ENCODE assay signal across 8 mouse cellular contexts in genomic region chr1:169530876-169531701, GRCm38 (mm10). TPM values are rescaled to one million over a fixed set of nuclear protein-coding genes. Genes with fewer than 3 reads are reported as not detected.
DNase-seq lines count a peak whose midpoint lies in the region; ATAC-seq and TF ChIP-seq lines count a peak whose summit lies in the region.

Nuf2 (minus strand) TSS chr1:169531464.

- intact Hi-C loops in heart, postnatal 36 days (cut with DNase I), result loop anchor here (5.0 kb wide), 3 partner anchors 126 to 1336 kb away; partner anchors contain the start of genes Atf6 and Rgs5

- TF ChIP-seq CTCF in G1E (IDR thresholded peaks at IDR 0.05; ENCODE audit: low read depth, low read length), result no peak
- no peak; the same call in 1 of the 2 replicates for TF ChIP-seq CTCF in layer of hippocampus, adult 2 months (conservative IDR thresholded peaks at IDR 0.05)
- TF ChIP-seq CTCF in lung, embryonic 14.5 days (IDR thresholded peaks at IDR 0.05; ENCODE audit: low read depth), result no peak
- no peak for TF ChIP-seq CTCF in olfactory bulb, adult 2 months (IDR thresholded peaks at IDR 0.05; ENCODE audit: insufficient read depth, low read depth, low read length)
- peak; percentile 41; the same call in 1 of the 2 replicates for TF ChIP-seq CTCF in thymus, adult 2 months (IDR thresholded peaks at IDR 0.05; ENCODE audit: borderline replicate concordance, control insufficient read depth, extremely low read depth, insufficient read depth, low read length, poor library complexity)

- H3K36me3 ChIP-seq in G1E (replicated peaks), result peaks cover 28% of the 10 kb centered on the region
- no peaks in the 10 kb centered on the region for H3K36me3 ChIP-seq in forebrain, embryonic 16.5 days (ENCODE audit: control insufficient read depth, insufficient read depth)
- H3K36me3 ChIP-seq in lung, embryonic 14.5 days (ENCODE audit: insufficient read depth), result peaks cover 18% of the 10 kb centered on the region; the same call in 1 of the 2 replicates
- H3K36me3 ChIP-seq in thymus, adult 2 months (ENCODE audit: control insufficient read depth, insufficient read depth, low read length), result no peaks in the 10 kb centered on the region

- peak within 1 kb of the TSS; percentile 88 for H3K27ac ChIP-seq in forebrain, embryonic 16.5 days (ENCODE audit: low read length)
- peak within 1 kb of the TSS; percentile 96 for H3K27ac ChIP-seq in layer of hippocampus, adult 2 months
- peak within 1 kb of the TSS; percentile 69; the same call in 1 of the 2 replicates for H3K27ac ChIP-seq in lung, embryonic 14.5 days (ENCODE audit: low read depth)
- H3K27ac ChIP-seq in olfactory bulb, adult 2 months (ENCODE audit: insufficient read depth, low read depth, low read length), result peak within 1 kb of the TSS; percentile 71
- peak within 1 kb of the TSS; percentile 62 for H3K27ac ChIP-seq in thymus, adult 2 months (ENCODE audit: control insufficient read depth, insufficient read depth, low read length)

- WGBS in forebrain, embryonic 16.5 days, result under 1% methylated on average over 39 of the region's 39 CpGs
- under 1% methylated on average over 39 of the region's 39 CpGs for WGBS in lung, embryonic 14.5 days
- WGBS in olfactory bulb, adult 2 months, result under 1% methylated on average over 39 of the region's 39 CpGs
- WGBS in thymus, adult 2 months, result under 1% methylated on average over 39 of the region's 39 CpGs

- TF ChIP-seq POLR2A in olfactory bulb, adult 2 months (IDR thresholded peaks at IDR 0.05; ENCODE audit: insufficient read depth, low read depth, low read length), result peak; percentile 45; the same call in 1 of the 2 replicates
- TF ChIP-seq POLR2A in thymus, adult 2 months (IDR thresholded peaks at IDR 0.05; ENCODE audit: control insufficient read depth, extremely low read depth, insufficient read depth, low read length, poor library complexity), result peak; percentile 58; the same call in 1 of the 2 replicates

- DNase-seq in G1E (ENCODE audit: low spot score), result peak; percentile 72
- DNase-seq in cerebellum, adult 18-20 months, result peak; percentile 97 to 99
- DNase-seq in heart, postnatal 36 days, result peak; percentile 99
- peak; percentile 98 to 100 for DNase-seq in layer of hippocampus, adult 2 months (ENCODE audit: low spot score in 2 of 2)
- peak; percentile 100 for DNase-seq in lung, embryonic 14.5 days
- DNase-seq in thymus, adult 2 months, result peak; percentile 98

- no peaks in the 10 kb centered on the region for H3K27me3 ChIP-seq in G1E (ENCODE audit: insufficient read depth, low read length)
- H3K27me3 ChIP-seq in forebrain, embryonic 16.5 days (replicated peaks; ENCODE audit: control insufficient read depth, insufficient read depth, low read length), result no peaks in the 10 kb centered on the region
- H3K27me3 ChIP-seq in lung, embryonic 14.5 days (ENCODE audit: insufficient read depth, low read length), result no peaks in the 10 kb centered on the region
- H3K27me3 ChIP-seq in thymus, adult 2 months (ENCODE audit: control insufficient read depth, insufficient read depth, low read length), result no peaks in the 10 kb centered on the region

- H3K9me3 ChIP-seq in G1E (replicated peaks), result no peaks in the 10 kb centered on the region
- no peaks in the 10 kb centered on the region for H3K9me3 ChIP-seq in forebrain, embryonic 16.5 days (ENCODE audit: control insufficient read depth, low read length)
- H3K9me3 ChIP-seq in lung, embryonic 14.5 days (ENCODE audit: low read depth, low read length), result no peaks in the 10 kb centered on the region

- peak within 1 kb of the TSS; percentile 92 for H3K4me2 ChIP-seq in forebrain, embryonic 16.5 days (ENCODE audit: low read length)
- peak within 1 kb of the TSS; percentile 74 for H3K4me2 ChIP-seq in lung, embryonic 14.5 days

- H3K4me3 ChIP-seq in G1E (ENCODE audit: low read depth, low read length), result peak within 1 kb of the TSS; percentile 75
- peak within 1 kb of the TSS; percentile 57 for H3K4me3 ChIP-seq in forebrain, embryonic 16.5 days (replicated peaks; ENCODE audit: low read length)
- H3K4me3 ChIP-seq in layer of hippocampus, adult 2 months, result peak within 1 kb of the TSS; percentile 77
- peak within 1 kb of the TSS; percentile 58 for H3K4me3 ChIP-seq in lung, embryonic 14.5 days (ENCODE audit: low read depth, low read length)
- peak within 1 kb of the TSS; percentile 49 for H3K4me3 ChIP-seq in olfactory bulb, adult 2 months (ENCODE audit: insufficient read depth, low read depth, low read length)
- peak within 1 kb of the TSS; percentile 73 for H3K4me3 ChIP-seq in thymus, adult 2 months (ENCODE audit: control insufficient read depth, insufficient read depth, low read length)

- peak within 1 kb of the TSS; percentile 52 for H3K9ac ChIP-seq in forebrain, embryonic 16.5 days (replicated peaks; ENCODE audit: low read depth, low read length)
- peak within 1 kb of the TSS; percentile 55 for H3K9ac ChIP-seq in lung, embryonic 14.5 days

- ATAC-seq in G1E (ENCODE audit: extremely low read depth, insufficient number of reproducible peaks, low FRiP score, poor library complexity, severe bottlenecking), result peak; percentile 96
- peak; percentile 97 for ATAC-seq in forebrain, embryonic 16.5 days
- ATAC-seq in lung, embryonic 14.5 days (ENCODE audit: insufficient read depth), result peak; percentile 97

- H3K4me1 ChIP-seq in G1E (ENCODE audit: insufficient read depth, low read depth, low read length), result peaks cover 13% of the 10 kb centered on the region
- H3K4me1 ChIP-seq in forebrain, embryonic 16.5 days (replicated peaks; ENCODE audit: control insufficient read depth, insufficient read depth, low read length), result peaks cover 8% of the 10 kb centered on the region; the same call in 1 of the 2 replicates
- peaks cover 4% of the 10 kb centered on the region; the same call in 1 of the 2 replicates for H3K4me1 ChIP-seq in lung, embryonic 14.5 days (ENCODE audit: insufficient read depth)
- no peaks in the 10 kb centered on the region for H3K4me1 ChIP-seq in olfactory bulb, adult 2 months (ENCODE audit: control insufficient read depth, insufficient read depth, low read length)
- H3K4me1 ChIP-seq in thymus, adult 2 months (replicated peaks; ENCODE audit: control insufficient read depth, insufficient read depth, low read length), result peaks cover 3% of the 10 kb centered on the region

RNA-seq across cellular contexts. Expression of gene Nuf2, which starts in this region (rescaled TPM):
- total RNA-seq in G1E (2014; fragmentation: Nextera tagmentation), result 83.0 and 103 TPM in 2 replicates
- 142 and 176 TPM in 2 replicates for total RNA-seq in G1E (2017)
- 2.9 and 3.9 TPM in 2 replicates for polyA plus RNA-seq in G1E (2012)
- 25.1 and 31.2 TPM in 2 replicates for polyA plus RNA-seq in forebrain, embryonic 16.5 days (2015; fragmentation: Nextera tagmentation; extraction: Ambion mirVana)
- under 1 TPM; 0.78 to 0.87 TPM for total RNA-seq in heart, postnatal 36 days (2021)
- total RNA-seq in layer of hippocampus, adult 2 months (2021), result 1 to 10 TPM; 3.2 to 4.1 TPM
- polyA plus RNA-seq in lung, embryonic 14.5 days (2014; fragmentation: Nextera tagmentation; extraction: Ambion mirVana), result 77.4 and 78.9 TPM in 2 replicates
- polyA plus RNA-seq in olfactory bulb, adult 2 months (2012; ENCODE audit: insufficient read depth, insufficient read length, low replicate concordance, missing spikeins), result not detected in 2 replicates
- 7.2 and 8.9 TPM in 2 replicates for polyA plus RNA-seq in thymus, adult 2 months (2012; rRNA removed)

Comparison
In these comparisons a context has a peak if more than half of its experiments do, and no peak if none do; other contexts are left out.
1. Peak in every context shown above with its lines: DNase-seq, ATAC-seq, H3K4me3 ChIP-seq and H3K27ac ChIP-seq.
2. RNA of gene Nuf2 (total RNA-seq): 83.0 to 176 TPM in G1E; 3.2 to 4.1 TPM in layer of hippocampus, adult 2 months and 0.78 to 0.87 TPM in heart, postnatal 36 days; every median in the first group is over 10 times any median in the second.
3. Peak in DNase-seq in heart, postnatal 36 days; RNA of the gene not detected or under 1 TPM.